Mouse (Mus musculus) limb, embryonic 13.5 days (tissue): ENCODE measurements around the gene Osgep. TPM values are rescaled to one million over a fixed set of nuclear protein-coding genes. Genes with fewer than 3 reads are reported as not detected.
A peak's percentile ranks its signal among the peaks of the same experiment; 100 is the strongest.
"Not testable (repeated sequence)": the region's sequence is repeated elsewhere in the genome, so short reads cannot be mapped to it uniquely, and the experiment has no call there.

Experiments used
- ATAC-seq: fragments of 200-750 bp; cut with Nextera tagmentation; 2 replicates; pipeline ENCODE4 v1.8.0; 2017; ENCODE audit warnings: low read depth, moderate number of reproducible peaks, moderate TSS enrichment; ENCODE audit not compliant: low FRiP score
- H3K27ac ChIP-seq: fragments of 300-500 bp; sonication (generic); 2 replicates; pipeline ENCODE4 v1.5.1; 2015; ENCODE audit warnings: inconsistent platforms, mild to moderate bottlenecking, moderate library complexity
- H3K27me3 ChIP-seq: fragments of 300-500 bp; sonication (generic); 2 replicates; pipeline ENCODE4 v1.6.1; 2015; ENCODE audit warnings: mild to moderate bottlenecking, inconsistent platforms
- H3K36me3 ChIP-seq: fragments of 300-500 bp; sonication (generic); 2 replicates; pipeline ENCODE4 v1.6.1; 2015; ENCODE audit warnings: inconsistent platforms, mild to moderate bottlenecking, moderate library complexity
- H3K4me1 ChIP-seq: fragments of 300-500 bp; sonication (generic); 2 replicates; pipeline ENCODE4 v1.6.1; 2015; ENCODE audit warnings: inconsistent platforms
- H3K4me2 ChIP-seq: fragments of 300-500 bp; sonication (generic); replicated peaks from 2 replicates; pipeline ENCODE4 v1.6.1; 2015; ENCODE audit warnings: inconsistent platforms, mild to moderate bottlenecking, moderate library complexity
- H3K4me3 ChIP-seq: fragments of 300-500 bp; sonication (generic); 2 replicates; pipeline ENCODE4 v1.5.1; 2015; ENCODE audit warnings: moderate library complexity, mild to moderate bottlenecking, inconsistent platforms
- H3K9ac ChIP-seq: fragments of 300-500 bp; sonication (generic); 2 replicates; pipeline ENCODE4 v1.6.1; 2015; ENCODE audit warnings: mild to moderate bottlenecking, inconsistent platforms
- H3K9me3 ChIP-seq: fragments of 300-500 bp; sonication (generic); 2 replicates; pipeline ENCODE4 v1.6.1; 2016; ENCODE audit warnings: inconsistent platforms
- WGBS: fragments of 180-500 bp; shearing (Covaris S2); methylation state at CpG from one replicate; pipeline ENCODE4 v1.1.7; 2015; 5-methylcytosine and 5-hydroxymethylcytosine counted together
- polyA plus RNA-seq: library from polyadenylated mRNA; unstranded; fragments of >200 nt; fragmentation: Nextera tagmentation; extraction: Ambion mirVana; gene quantifications from 2 replicates; pipeline ENCODE4 v1.2.1, GENCODE M21; 2015

Gene Osgep
- polyA plus RNA-seq, 1 experiment from 2014 or later = 177 TPM

- no peak for ATAC-seq
- 0 out of 2 replicates have a peak overlapping the region, but pooled peaks have one; percentile 76 for H3K27ac ChIP-seq
These were observed 5.3 kb upstream of the Osgep start for GRCm38 (mm10) chr14:50929951-50930350.

DNA sequence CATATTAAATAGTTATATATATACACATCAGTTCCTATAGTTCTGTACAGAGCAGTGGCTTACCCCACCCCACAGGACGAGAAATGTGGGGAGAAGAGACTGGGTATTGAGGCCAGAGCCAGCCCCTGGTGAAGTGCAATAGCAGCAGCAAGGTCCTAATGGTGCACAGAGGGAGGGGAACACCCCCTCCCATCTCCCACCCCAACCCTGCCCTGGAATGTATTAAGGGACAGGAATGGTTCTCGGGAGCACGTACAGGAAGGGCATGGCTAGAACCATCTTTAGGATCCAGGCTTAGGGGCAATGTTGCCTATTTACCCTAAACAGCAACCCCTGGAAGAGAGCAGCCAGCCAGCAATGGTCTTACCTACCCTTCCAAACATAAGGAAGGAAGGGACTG is 2.7 kb upstream of the Osgep start:
- Histone ChIP-seq H3K27me3 (no peaks in the 10 kb centered on the region), H3K9ac (no peak overlapping the region), H3K4me3 (no peak overlapping the region), H3K4me1 (peaks cover 38% of the 10 kb centered on the region), H3K4me2 (no peak overlapping the region), H3K36me3 (peaks cover 37% of the 10 kb centered on the region), H3K9me3 (no peaks in the 10 kb centered on the region), H3K27ac (no peak overlapping the region)
- 67% methylated on average over 3 of the region's 3 CpGs for WGBS
- ATAC-seq = no peak

More at GRCm38 (mm10) chr14:50929951-50930350, 5.3 kb upstream of the Osgep start:
- Histone ChIP-seq H3K9me3 (no peaks in the 10 kb centered on the region), H3K4me2 (peak overlapping the region; percentile 89), H3K36me3 (peaks cover 37% of the 10 kb centered on the region), H3K4me3 (peak overlapping the region; percentile 98), H3K27me3 (no peaks in the 10 kb centered on the region), H3K4me1 (peaks cover 30% of the 10 kb centered on the region), H3K9ac (peak overlapping the region; percentile 99)
- 13% methylated on average over 10 of the region's 10 CpGs for WGBS

DNA sequence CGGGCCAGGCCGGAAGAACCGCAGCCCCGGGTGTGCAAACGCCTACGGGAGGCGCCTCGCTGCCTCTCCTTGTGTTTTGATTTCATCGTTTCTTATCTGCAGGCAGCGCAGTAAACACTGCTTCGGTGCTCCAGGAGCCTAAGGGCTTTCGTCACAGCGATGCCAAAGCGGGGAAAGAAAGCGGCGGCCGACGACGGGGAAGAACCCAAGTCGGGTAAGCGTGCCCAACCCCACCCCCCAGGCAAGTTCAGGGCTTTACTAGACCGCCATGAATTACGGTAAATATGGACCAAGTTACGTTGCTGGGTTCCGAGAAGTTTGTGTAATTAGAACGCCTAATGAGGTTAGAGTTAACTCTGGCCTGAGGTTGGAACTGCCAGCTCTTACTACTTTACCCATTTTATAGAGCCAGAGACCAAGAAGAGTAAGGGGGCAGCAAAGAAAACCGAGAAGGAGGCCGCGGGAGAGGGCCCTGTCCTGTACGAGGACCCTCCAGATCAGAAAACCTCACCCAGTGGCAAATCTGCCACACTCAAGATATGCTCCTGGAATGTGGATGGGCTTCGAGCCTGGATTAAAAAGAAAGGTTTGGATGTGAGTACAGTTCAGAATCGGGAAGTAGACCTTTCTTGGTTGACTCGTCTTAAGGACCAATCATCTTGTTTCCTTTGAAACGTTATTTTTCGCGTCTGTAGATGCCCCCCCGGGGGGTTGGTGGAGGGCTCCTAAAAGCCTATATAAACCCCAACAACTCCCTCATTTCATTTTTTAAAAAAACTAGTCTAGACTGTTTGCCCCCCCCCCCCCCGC is 623 bp upstream of the Osgep start:
- Histone ChIP-seq H3K9me3 (no peaks in the 10 kb centered on the region), H3K36me3 (peaks cover 45% of the 10 kb centered on the region), H3K27ac (peak overlapping the region; percentile 91), H3K27me3 (no peaks in the 10 kb centered on the region), H3K4me1 (peaks cover 30% of the 10 kb centered on the region), H3K4me2 (peak overlapping the region; percentile 85), H3K9ac (peak overlapping the region; percentile 87), H3K4me3 (peak overlapping the region; percentile 93)
- WGBS = under 1% methylated on average over 38 of the region's 38 CpGs
- ATAC-seq = peak; percentile 42

DNA sequence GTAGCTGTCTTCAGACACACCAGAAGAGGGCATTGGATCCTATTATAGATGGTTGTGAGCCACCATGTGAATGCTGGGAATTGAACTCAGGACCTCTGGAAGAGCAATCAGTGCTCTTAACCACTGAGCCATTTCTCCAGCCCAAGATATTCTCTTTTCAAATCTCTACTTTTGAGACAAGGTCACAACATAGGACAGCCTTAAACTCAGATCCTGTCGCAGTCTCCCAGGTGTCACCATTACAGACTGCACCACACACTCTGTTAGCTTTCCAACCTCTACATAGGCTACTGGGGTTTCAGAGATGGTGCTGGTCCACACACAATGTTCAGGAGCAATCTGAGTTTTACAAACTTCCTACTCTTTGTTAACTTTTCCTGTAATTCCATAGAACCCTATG is 1.3 kb downstream of the Osgep start:
- peaks cover 20% of the 10 kb centered on the region for H3K4me1 ChIP-seq
- peaks cover 50% of the 10 kb centered on the region for H3K36me3 ChIP-seq
- ATAC-seq, H3K27me3 ChIP-seq, H3K9me3 ChIP-seq: not testable (repeated sequence)
- peak overlapping the region; percentile 87 for H3K9ac ChIP-seq
- WGBS = 69% methylated on average over 1 of the region's 1 CpGs
- peak overlapping the region; percentile 74 for H3K4me2 ChIP-seq
- H3K27ac ChIP-seq = peak overlapping the region; percentile 91; the same call in 1 of the 2 replicates
- H3K4me3 ChIP-seq = peak overlapping the region; percentile 93

DNA sequence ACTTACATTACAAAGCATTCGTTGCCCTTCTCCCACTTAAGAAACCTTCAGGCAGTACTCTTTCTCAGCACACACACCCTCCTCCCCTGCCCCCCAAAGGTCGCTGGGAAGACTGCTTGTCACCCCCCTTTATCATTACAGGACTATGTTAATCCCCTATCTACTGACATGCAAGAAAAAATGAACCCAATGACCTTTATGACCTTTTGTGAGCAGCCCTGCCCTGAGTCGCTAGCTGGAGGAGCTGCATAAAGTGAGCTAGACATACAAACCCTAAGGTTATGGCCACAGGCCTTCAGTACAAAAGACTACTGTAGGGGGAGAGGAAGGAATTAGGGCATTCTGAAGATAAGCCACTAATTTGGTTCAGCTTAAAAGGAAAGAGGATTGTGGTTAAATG is 13.3 kb downstream of the Osgep start:
- no peak overlapping the region for H3K9ac ChIP-seq
- 54% methylated on average over 3 of the region's 3 CpGs for WGBS
- no peaks in the 10 kb centered on the region for H3K9me3 ChIP-seq
- H3K4me1 ChIP-seq = no peaks in the 10 kb centered on the region
- H3K27ac ChIP-seq = no peak overlapping the region
- H3K4me2 ChIP-seq = no peak overlapping the region
- ATAC-seq = no peak
- H3K36me3 ChIP-seq = peaks cover 49% of the 10 kb centered on the region
- no peaks in the 10 kb centered on the region for H3K27me3 ChIP-seq
- H3K4me3 ChIP-seq = no peak overlapping the region

DNA sequence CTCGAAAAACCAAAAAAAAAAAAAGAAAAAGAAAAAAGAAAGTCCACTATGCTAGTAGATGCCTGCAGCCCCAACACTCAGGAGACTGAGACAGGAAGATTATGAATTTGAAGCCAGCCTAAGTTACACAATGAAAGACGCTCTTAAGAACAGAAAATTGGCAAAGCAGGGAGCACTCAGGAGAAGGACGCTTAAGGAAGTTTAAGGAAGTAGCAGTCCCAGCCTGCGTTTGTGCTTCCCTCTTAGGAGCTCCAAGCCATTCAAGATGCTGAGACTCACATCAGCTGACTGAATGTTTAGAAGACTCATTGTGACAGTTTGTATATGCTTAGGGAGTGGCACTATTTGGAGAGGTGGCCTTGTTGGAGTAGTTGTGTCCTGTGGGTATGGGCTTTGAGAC is 16.6 kb downstream of the Osgep start:
- peaks cover 9% of the 10 kb centered on the region for H3K4me1 ChIP-seq
- no peak for ATAC-seq
- peaks cover 20% of the 10 kb centered on the region for H3K36me3 ChIP-seq
- WGBS = 77% methylated on average over 4 of the region's 4 CpGs
- no peaks in the 10 kb centered on the region for H3K27me3 ChIP-seq
- no peak overlapping the region for H3K27ac ChIP-seq
- H3K9me3 ChIP-seq = no peaks in the 10 kb centered on the region
- no peak overlapping the region for H3K4me3 ChIP-seq
- no peak overlapping the region for H3K9ac ChIP-seq
- H3K4me2 ChIP-seq = no peak overlapping the region

DNA sequence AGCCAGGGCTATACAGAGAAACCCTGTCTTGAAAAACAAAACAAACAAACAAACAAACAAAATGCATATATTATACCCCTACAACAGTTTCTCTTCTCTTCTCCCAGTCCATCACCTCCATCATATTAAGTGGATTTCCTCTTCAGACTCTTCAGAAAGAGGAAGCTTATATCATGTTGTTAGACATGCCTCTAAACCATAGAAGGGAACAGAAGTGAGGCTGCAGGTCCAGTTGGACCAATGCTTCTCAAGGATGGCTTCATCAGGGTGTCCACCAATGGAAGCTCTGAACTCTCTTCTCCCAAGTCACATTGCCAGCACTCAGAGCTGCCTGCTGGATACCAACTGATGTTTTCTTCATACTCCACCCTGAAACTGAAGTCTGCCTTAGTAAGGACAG is 19.4 kb downstream of the Osgep start:
- H3K4me1 ChIP-seq, H3K9ac ChIP-seq, H3K27ac ChIP-seq, H3K27me3 ChIP-seq, H3K9me3 ChIP-seq, H3K4me2 ChIP-seq, H3K4me3 ChIP-seq, H3K36me3 ChIP-seq, ATAC-seq: not testable (repeated sequence)

DNA sequence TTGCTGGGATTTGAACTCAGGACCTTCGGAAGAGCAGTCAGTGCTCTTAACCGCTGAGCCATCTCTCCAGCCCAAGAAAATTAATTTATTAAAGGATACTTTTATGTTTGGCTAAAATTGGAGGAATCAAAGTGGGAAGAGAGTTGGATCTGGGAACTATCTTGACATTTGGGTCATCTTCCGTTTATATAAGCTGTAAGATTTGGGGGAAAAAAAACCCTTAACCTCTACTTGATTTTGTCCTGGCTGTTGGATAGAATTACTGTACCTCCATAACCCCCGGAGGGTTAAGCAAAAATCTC is 19.9 kb downstream of the Osgep start:
- ATAC-seq = no peak
- H3K4me1 ChIP-seq = peaks cover 9% of the 10 kb centered on the region
- WGBS = 78% methylated on average over 4 of the region's 4 CpGs

GRCm38 (mm10) chr14:50903973-50904827 is 20.5 kb downstream of the Osgep start:
- H3K36me3 ChIP-seq = no peaks in the 10 kb centered on the region
- peaks cover 9% of the 10 kb centered on the region for H3K4me1 ChIP-seq
- H3K4me2 ChIP-seq = peak overlapping the region; percentile 70
- 4% methylated on average over 26 of the region's 26 CpGs for WGBS
- peaks cover 11% of the 10 kb centered on the region for H3K27me3 ChIP-seq
- H3K9me3 ChIP-seq = no peaks in the 10 kb centered on the region
- peak overlapping the region; percentile 67 for H3K9ac ChIP-seq
- peak overlapping the region; percentile 42 for H3K4me3 ChIP-seq
- ATAC-seq = peak; percentile 76
- no peak overlapping the region for H3K27ac ChIP-seq

More for the DNA sequence above, 19.9 kb downstream of the Osgep start:
- H3K9ac ChIP-seq = no peak overlapping the region
- H3K9me3 ChIP-seq = no peaks in the 10 kb centered on the region
- no peak overlapping the region for H3K4me2 ChIP-seq
- H3K27ac ChIP-seq = no peak overlapping the region
- no peak overlapping the region for H3K4me3 ChIP-seq
- H3K27me3 ChIP-seq = peaks cover 6% of the 10 kb centered on the region
- H3K36me3 ChIP-seq = no peaks in the 10 kb centered on the region

DNA sequence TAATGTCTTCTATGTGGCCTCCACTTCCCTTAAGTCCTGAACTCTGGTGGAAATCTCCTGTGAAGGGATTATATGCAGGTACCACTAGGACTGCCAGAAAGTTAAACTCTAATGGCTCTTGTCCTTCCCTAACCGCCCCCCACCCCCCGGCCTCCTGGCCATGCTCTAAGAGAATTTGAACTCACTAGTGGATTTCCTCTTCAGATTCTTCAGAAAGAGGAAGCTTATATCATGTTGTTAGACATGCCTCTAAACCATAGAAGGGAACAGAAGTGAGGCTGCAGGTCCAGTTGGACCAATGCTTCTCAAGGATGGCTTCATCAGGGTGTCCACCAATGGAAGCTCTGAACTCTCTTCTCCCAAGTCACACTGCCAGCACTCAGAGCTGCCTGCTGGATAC is 26.7 kb downstream of the Osgep start:
- H3K27me3 ChIP-seq = peaks cover 52% of the 10 kb centered on the region
- not testable (repeated sequence) for H3K9ac ChIP-seq, H3K36me3 ChIP-seq, H3K4me3 ChIP-seq, ATAC-seq, H3K4me2 ChIP-seq, H3K27ac ChIP-seq, H3K4me1 ChIP-seq, H3K9me3 ChIP-seq
- 83% methylated on average over 2 of the region's 2 CpGs for WGBS

- WGBS = 29% methylated on average over 7 of the region's 7 CpGs
These were observed 27.3 kb downstream of the Osgep start, which contains the start of gene Klhl33 for GRCm38 (mm10) chr14:50897374-50897765. Gene Klhl33 (minus strand): TSS chr14:50897507.

DNA sequence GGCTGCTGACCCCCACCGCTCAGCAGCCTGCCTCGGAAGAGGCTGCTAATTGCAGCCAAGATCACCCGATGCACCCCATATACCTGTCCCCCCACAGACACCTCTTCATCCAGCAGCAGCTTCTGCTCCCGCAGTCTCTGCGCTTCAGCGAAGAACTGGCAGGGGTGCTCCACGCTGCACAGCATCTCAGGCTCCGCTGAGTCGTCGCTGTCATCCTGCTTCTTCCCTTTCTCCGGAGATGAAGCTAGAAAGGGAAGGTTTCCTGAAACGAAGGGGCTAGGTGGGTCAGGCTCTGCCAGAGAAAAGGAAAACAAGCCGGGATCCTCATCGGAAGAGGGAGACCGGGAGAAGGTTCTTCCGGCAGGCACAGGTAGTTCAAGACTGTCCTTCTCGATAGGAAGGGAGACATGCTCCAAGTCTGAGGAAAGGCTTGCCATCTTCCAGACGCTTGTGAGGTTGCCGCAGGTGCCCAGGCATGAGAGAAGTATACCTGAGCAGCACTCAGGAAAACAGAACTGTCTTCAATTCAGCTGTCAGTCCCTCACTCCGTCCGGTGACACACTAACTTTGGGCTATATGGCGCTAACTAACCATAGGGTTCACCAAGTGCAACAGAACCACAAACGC is 27.8 kb downstream of the Osgep start:
- H3K4me2 ChIP-seq = peak overlapping the region; percentile 74
- H3K4me3 ChIP-seq = peak overlapping the region; percentile 40
- H3K27me3 ChIP-seq = peaks cover 52% of the 10 kb centered on the region
- H3K9ac ChIP-seq = peak overlapping the region; percentile 55
- H3K36me3 ChIP-seq = no peaks in the 10 kb centered on the region
- H3K27ac ChIP-seq = no peak overlapping the region
- H3K9me3 ChIP-seq = no peaks in the 10 kb centered on the region
- peaks cover 9% of the 10 kb centered on the region for H3K4me1 ChIP-seq
- WGBS = 16% methylated on average over 23 of the region's 23 CpGs
- no peak for ATAC-seq

More at GRCm38 (mm10) chr14:50897374-50897765, 27.3 kb downstream of the Osgep start, which contains the start of gene Klhl33:
- H3K27ac ChIP-seq = no peak within 1 kb of the TSS
- H3K4me3 ChIP-seq = peak within 1 kb of the TSS; percentile 40
- peak within 1 kb of the TSS; percentile 55 for H3K9ac ChIP-seq
- no peaks in the 10 kb centered on the region for H3K9me3 ChIP-seq
- peak within 1 kb of the TSS; percentile 74 for H3K4me2 ChIP-seq
- peaks cover 52% of the 10 kb centered on the region for H3K27me3 ChIP-seq
- ATAC-seq = no peak
- no peaks in the 10 kb centered on the region for H3K36me3 ChIP-seq
- H3K4me1 ChIP-seq = peaks cover 9% of the 10 kb centered on the region
